Mouse (Mus musculus) thymus, postnatal 36 days (tissue): Measurements from ENCODE around the gene Tubb3.
"Not testable (repeated sequence)": the region's sequence is repeated elsewhere in the genome, so short reads cannot be mapped to it uniquely, and the experiment has no call there.

Source experiments
- DNase-seq, 2 experiments: peaks; one replicate each; pipeline ENCODE4 v3.0.0; 2022; ENCODE audit warnings: mixed read lengths in 2 of 2

Tubb3 gene

DNA sequence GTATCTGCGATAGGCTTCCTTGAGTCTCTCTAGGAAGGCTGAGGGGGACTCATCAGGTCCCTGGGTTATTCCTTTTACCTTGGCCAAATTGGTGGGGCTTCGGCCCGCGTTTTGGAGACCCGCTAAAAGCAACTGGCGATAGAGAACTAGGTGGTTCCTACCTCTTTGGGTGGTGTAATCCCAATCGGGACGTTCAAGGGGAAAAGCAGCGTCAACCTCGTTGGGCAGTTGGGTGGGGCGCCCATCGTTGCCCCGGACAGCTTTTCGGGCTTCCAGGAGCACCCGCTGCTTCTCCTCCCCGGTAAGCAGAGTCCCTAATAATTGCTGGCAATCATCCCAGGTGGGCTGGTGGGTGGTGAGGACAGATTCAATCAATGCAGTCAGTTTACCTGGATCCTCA, 21.2 kb downstream of the Tubb3 start:
- DNase-seq = no peak

DNA sequence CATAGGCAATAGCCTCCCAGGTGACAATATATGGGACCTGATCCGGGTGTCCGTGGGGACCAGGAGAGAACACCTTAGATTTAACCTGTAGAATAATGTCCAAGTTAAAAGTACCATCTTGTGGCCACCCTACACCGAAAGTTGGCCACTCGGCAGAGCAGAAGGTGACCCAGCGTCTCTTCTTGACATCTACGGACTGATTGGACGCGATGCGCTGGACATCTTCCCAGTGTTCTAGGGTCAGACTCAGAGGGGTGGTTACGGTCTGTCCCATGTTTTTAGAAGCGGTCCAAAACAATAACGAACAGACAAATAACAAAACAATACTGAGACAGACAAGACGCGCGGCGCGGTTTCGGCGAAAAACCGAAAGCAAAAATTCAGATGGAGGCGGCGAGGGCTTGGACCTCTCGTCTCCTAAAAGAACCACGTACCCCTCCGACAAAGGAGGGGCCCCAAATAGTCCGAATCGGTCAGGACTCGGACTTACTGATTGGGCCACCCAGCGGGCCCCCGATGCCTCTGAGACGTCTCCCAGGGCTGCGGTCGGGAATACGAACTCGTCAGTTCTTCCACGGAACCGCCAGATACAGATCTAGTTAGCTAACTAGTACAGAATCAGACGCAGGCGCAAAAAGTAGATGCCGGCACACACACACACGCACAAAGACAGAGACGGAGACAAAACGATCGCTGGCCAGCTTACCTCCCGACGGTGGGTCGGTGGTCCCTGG, 22.2 kb downstream of the Tubb3 start:
- not testable (repeated sequence) for DNase-seq

DNA sequence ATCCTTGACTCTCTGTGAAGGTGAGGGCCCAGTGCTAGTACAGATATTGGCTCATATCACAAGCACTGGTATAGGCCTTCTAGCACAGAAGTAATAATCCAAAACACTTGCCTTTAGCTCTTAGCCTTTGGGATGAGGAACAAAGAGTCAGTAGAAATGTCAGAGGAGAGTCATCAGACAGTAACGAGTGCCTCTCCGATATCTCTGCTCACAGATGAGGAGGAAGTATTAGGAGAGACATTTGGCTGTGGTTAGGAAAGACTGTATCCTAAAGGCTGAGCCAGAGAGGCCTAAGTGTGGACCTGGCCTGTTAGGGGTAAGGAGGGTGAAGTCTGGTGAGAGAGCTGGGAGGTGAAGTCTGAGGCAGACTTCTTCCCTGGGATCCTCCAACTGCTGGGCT, 30.6 kb downstream of the Tubb3 start:
- DNase-seq = no peak

DNA sequence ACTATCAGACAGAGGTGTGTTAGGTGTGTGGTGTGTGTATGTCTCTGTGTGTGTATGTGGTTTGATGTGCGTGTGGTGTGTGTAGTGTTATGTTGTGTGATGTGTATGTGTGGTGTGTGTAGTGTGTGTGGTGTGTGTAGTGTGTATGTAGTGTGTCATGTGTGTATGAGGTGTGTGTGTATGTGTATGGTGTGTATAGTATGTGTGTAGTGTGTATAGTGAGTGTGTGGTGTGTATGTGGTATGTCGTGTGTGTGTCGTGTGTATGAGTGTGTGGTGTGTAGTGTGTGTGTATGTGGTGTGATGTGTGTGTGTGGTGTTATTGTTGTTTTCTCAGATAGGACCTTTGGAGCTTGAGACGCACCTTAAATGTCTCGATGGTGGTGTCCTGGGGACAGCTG, 31.1 kb downstream of the Tubb3 start:
- no peak for DNase-seq

- peak; percentile 90 to 95 for DNase-seq
These were observed 31.8 kb downstream of the Tubb3 start for GRCm38 (mm10) chr8:123442871-123443575.

GRCm38 (mm10) chr8:123443576-123443921, 32.3 kb downstream of the Tubb3 start:
- DNase-seq = no peak

DNA sequence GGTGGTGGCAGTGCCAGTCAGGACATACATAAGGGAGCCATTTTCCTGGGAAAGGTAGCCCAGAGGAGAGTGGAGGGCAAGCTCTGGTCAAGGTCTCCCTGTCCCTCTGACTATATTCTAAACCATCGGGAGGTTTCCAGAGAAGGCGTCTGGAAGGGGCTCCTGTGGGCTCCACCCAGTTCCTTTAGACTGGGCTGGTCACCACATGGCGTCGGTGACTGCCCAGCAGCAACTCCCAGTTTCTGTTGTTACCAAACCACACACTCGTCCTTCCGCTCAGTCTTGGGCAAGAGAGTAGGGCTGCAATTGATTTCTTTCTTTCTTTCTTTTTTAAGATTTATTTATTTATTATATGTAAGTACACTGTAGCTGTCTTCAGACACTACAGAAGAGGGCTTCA, 32.9 kb downstream of the Tubb3 start:
- no peak for DNase-seq

- no peak for DNase-seq
These were observed 34.8 kb downstream of the Tubb3 start for GRCm38 (mm10) chr8:123445981-123446380.

GRCm38 (mm10) chr8:123446799-123447198, 35.6 kb downstream of the Tubb3 start:
- no peak for DNase-seq

GRCm38 (mm10) chr8:123450783-123451182, 39.6 kb downstream of the Tubb3 start:
- no peak for DNase-seq

- DNase-seq = not testable (repeated sequence)
These were observed 40.5 kb downstream of the Tubb3 start for GRCm38 (mm10) chr8:123451747-123452146.

GRCm38 (mm10) chr8:123452149-123452548, 40.9 kb downstream of the Tubb3 start:
- no peak for DNase-seq

GRCm38 (mm10) chr8:123453291-123453690, 42.1 kb downstream of the Tubb3 start:
- DNase-seq = no peak

- no peak for DNase-seq
These were observed 42.7 kb downstream of the Tubb3 start for GRCm38 (mm10) chr8:123453951-123454350.

DNA sequence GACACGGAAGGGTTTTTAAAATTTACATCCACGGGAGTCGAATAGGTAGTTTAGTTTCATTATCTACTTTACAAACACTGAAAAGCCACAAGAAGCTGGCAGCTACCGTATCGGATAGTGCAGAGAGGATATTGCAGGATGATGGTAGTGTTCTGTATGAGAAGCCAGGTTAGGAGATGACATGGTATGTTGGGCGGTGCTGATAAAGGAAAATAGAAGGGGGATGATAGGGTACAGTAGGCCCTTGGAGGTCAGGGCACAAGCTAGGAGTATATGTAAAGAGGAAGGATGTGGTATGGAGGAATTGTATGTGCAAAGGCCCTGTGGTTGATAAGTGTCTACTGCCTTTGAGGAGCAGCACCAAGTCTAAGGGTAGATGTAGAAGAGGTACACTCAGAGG, 43.3 kb downstream of the Tubb3 start:
- DNase-seq = no peak

GRCm38 (mm10) chr8:123463651-123464050, 52.4 kb downstream of the Tubb3 start:
- DNase-seq = no peak

GRCm38 (mm10) chr8:123467476-123467875, 56.3 kb downstream of the Tubb3 start:
- no peak for DNase-seq
